Mouse (Mus musculus) monocyte, adult 5-6 weeks (primary cell): ENCODE data around the gene Tex46. TPM values are rescaled to one million over a fixed set of nuclear protein-coding genes. Genes with fewer than 3 reads are reported as not detected.

Source experiments
- ATAC-seq: fragments of 153-309, 156-312 bp; replicated peaks from 2 replicates; pipeline ENCODE4 v1.8.0; 2017; ENCODE audit warnings: mild to moderate bottlenecking; ENCODE audit not compliant: low TSS enrichment, insufficient number of reproducible peaks, severe bottlenecking, poor library complexity, low FRiP score
- total RNA-seq: library from RNA; stranded (forward); fragments of 200-1000, 200-491, 200-594 nt; gene quantifications from 3 replicates; pipeline ENCODE4 v1.2.3, GENCODE M21; 2017

Tex46 gene
- total RNA-seq, 1 experiment from 2014 or later: not detected

DNA sequence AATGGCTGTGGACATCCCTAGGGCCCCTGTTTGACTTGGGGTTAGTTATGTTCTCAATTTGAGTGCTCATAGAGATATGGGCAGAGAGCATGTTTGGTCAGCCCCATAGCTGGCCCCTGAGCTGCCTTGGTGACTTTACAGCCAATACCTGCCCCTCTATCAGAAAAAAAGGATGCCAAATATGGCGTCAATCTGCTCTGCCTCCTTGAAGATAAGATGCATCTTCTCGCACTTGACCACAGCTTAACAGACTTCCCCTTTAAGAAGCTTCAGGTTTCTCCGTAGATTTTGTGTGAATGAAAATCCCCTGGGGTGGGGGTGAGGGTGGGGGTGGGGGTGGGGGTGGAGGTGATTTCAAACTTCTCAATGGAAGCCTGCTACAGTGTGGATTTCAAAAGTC, 47.7 kb downstream of the Tex46 start:
- ATAC-seq: no peak

Other genes starting within 250 kb of the Tex46 start
- gene Htr1d, start 186.9 kb upstream of the Tex46 start, total RNA-seq: not detected in 3 replicates
- not detected in 3 replicates for gene 6030445D17Rik, start 148.2 kb upstream of the Tex46 start, total RNA-seq
- gene Luzp1, start 140.7 kb upstream of the Tex46 start, total RNA-seq: 9.5 to 22.4 TPM (median 11.4 TPM) in 3 replicates
- 52.2 to 70.8 TPM (median 69.8 TPM) in 3 replicates for gene Kdm1a, start 7.7 kb upstream of the Tex46 start, total RNA-seq
- gene Lactbl1, start 12.2 kb downstream of the Tex46 start, total RNA-seq: not detected in 3 replicates
- 0.10 TPM in 1 of 3 replicates, not detected in the others for gene Ephb2, start 225.6 kb downstream of the Tex46 start, total RNA-seq